In the genomic region with DNA sequence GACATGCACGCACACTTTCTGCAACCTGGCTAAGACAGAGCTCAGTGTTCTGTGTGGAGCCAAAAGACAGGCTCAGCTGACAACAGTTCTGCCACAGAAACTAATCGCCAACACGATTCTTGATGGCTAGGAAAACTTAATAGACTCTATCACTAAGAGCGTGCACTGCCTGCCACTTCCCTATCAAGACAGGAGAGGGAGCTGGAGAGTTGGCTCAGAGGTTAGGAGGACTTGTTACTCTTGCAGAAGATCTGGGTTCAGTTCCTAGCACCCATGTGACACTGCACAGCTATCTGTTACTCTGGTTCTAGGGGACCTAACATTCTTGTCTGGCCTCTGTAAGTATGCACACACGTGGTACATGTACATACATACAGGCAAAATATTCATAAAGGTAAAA, we compare ENCODE assay signal across 8 mouse cellular contexts. TPM values are rescaled to one million over a fixed set of nuclear protein-coding genes. Genes with fewer than 3 reads are reported as not detected.
DNase-seq lines count a peak whose midpoint lies in the region; ATAC-seq and TF ChIP-seq lines count a peak whose summit lies in the region.
"Had no signal": no experiment of that assay in that cellular context is flagged by ENCODE, and none has a peak within 500 bp of the region (broad histone marks: within the 10 kb centered on the region; RNA-seq: fewer than 3 reads in every experiment).

No protein-coding gene starts in this region.

- DNase-seq in kidney, postnatal 10 days: peak; percentile 26
- no peak for DNase-seq in kidney, adult 11 months
- DNase-seq in CH12.LX (ENCODE audit: extremely low read depth) (peak; percentile 47), adipocyte (ENCODE audit: low spot score) (peak; percentile 24)
- DNase-seq in left cerebral cortex, adult 9 months (ENCODE audit: low spot score in 2 of 2): no peak
- DNase-seq in gastrocnemius, postnatal 36 days: no peak

- peaks cover 0 to 13% of the 10 kb centered on the region in 2 experiments; a peak in 1 of 4 replicates for H3K4me1 ChIP-seq in CH12.LX (ENCODE audit: control insufficient read depth in 1 of 2, insufficient read depth in 2 of 2)

- H3K4me3 ChIP-seq in CH12.LX (replicated peaks in 1 of 3; ENCODE audit: low read depth in 2 of 3, low read length in 2 of 3, poor library complexity in 1 of 3): no peak overlapping the region

- H3K27ac ChIP-seq in CH12.LX (ENCODE audit: insufficient read depth, low read depth): no peak overlapping the region

- peaks cover 77 to 90% of the 10 kb centered on the region in 2 experiments for H3K36me3 ChIP-seq in CH12.LX (replicated peaks in 1 of 2; ENCODE audit: control insufficient read depth in 1 of 2, insufficient read depth in 1 of 2, low read length in 1 of 2)

- H3K27me3 ChIP-seq in CH12.LX (replicated peaks): no peaks in the 10 kb centered on the region

- TF ChIP-seq CTCF in CH12.LX (conservative IDR thresholded peaks at IDR 0.05 in 1 of 2, IDR thresholded peaks at IDR 0.05 in 1 of 2; ENCODE audit: low read depth in 2 of 2, low read length in 2 of 2): peak; percentile 71 to 83

- peak; percentile 87 for ATAC-seq in megakaryocyte-erythroid progenitor cell, adult 5-6 weeks (replicated peaks; ENCODE audit: low FRiP score, low TSS enrichment, poor library complexity, severe bottlenecking)

- no peaks in the 10 kb centered on the region; the same call in 1 of the 2 replicates for H3K79me2 ChIP-seq in CH12.LX (replicated peaks; ENCODE audit: control insufficient read depth, extremely low read depth, insufficient read depth, poor library complexity, severe bottlenecking)

- intact Hi-C loops in gastrocnemius, postnatal 36 days (cut with DNase I): no loop called here

- in situ Hi-C loops in CH12.LX (cut with MboI; ENCODE audit: low pct_ligation_motif_present, low pct_unique_long_range_greater_than_20kb, low sequenced_read_pairs): no loop called here

- no peak overlapping the region for H3K9ac ChIP-seq in CH12.LX (ENCODE audit: insufficient read depth, low read depth)

- TF ChIP-seq RAD21 in CH12.LX (IDR thresholded peaks at IDR 0.05; ENCODE audit: low read depth, low read length): peak; percentile 59

- no peak for TF ChIP-seq POLR2A in CH12.LX (IDR thresholded peaks at IDR 0.05; ENCODE audit: low read depth, low read length)

- H3K9me3 ChIP-seq in CH12.LX (replicated peaks; ENCODE audit: low read length): no peaks in the 10 kb centered on the region

- dilution Hi-C loops in CH12.LX (cut with MboI; ENCODE audit: extremely low pct_ligation_motif_present, extremely low pct_unique_long_range_greater_than_20kb, low sequenced_read_pairs): no loop called here

- TF ChIP-seq EP300 in CH12.LX (IDR thresholded peaks at IDR 0.05; ENCODE audit: low read length): no peak

- H3K4me2 ChIP-seq in CH12.LX (ENCODE audit: insufficient read depth, low read depth, poor library complexity, severe bottlenecking): no peak overlapping the region

TF ChIP-seq in CH12.LX, 34 proteins besides CTCF, POLR2A, EP300 and RAD21:
- TF ChIP-seq SMC3 (IDR thresholded peaks at IDR 0.05; ENCODE audit: low read depth, low read length) (peak; percentile 42), MAZ (IDR thresholded peaks at IDR 0.05; ENCODE audit: low read depth, low read length) (no peak), HCFC1 (IDR thresholded peaks at IDR 0.05; ENCODE audit: low read depth, low read length) (no peak), MXI1 (IDR thresholded peaks at IDR 0.05; ENCODE audit: low read depth, low read length) (no peak), MYC (IDR thresholded peaks at IDR 0.05; ENCODE audit: low read depth, low read length) (no peak)

RNA-seq across cellular contexts. Expression of gene Prpsap2, which starts 10.3 kb away (rescaled TPM):
- total RNA-seq in CH12.LX (2012; rRNA removed) (67.5 and 69.3 TPM in 2 replicates), CH12.LX (2014; rRNA removed) (150 and 157 TPM in 2 replicates)
- 81.8 and 85.6 TPM in 2 replicates for polyA plus RNA-seq in CH12.LX (2012; ENCODE audit: insufficient read length, low read depth)
- total RNA-seq in megakaryocyte-erythroid progenitor cell, adult 5-6 weeks (2014; fragmentation: Nextera tagmentation): 17.9 and 27.7 TPM in 2 replicates
- 29.4 and 31.8 TPM in 2 replicates for total RNA-seq in megakaryocyte-erythroid progenitor cell, adult 5-6 weeks (2017)
- 1 to 10 TPM; 3.0 to 4.6 TPM for total RNA-seq in gastrocnemius, postnatal 36 days (2021)

RNA-seq across cellular contexts. Expression of gene Slc5a10, which starts 31.0 kb away (rescaled TPM):
- total RNA-seq in CH12.LX (2012; rRNA removed): 0.55 and 1.4 TPM in 2 replicates
- 0.61 and 0.70 TPM in 2 replicates for total RNA-seq in CH12.LX (2014; rRNA removed)
- polyA plus RNA-seq in CH12.LX (2012; ENCODE audit: insufficient read length, low read depth): 1.3 and 1.6 TPM in 2 replicates
- not detected in 2 replicates for total RNA-seq in megakaryocyte-erythroid progenitor cell, adult 5-6 weeks (2014; fragmentation: Nextera tagmentation)
- not detected in 2 replicates for total RNA-seq in megakaryocyte-erythroid progenitor cell, adult 5-6 weeks (2017)
- not detected for total RNA-seq in gastrocnemius, postnatal 36 days (2021)
- polyA plus RNA-seq: large intestine, adult 2 months had no signal

Comparison
In these comparisons a context has a peak if more than half of its experiments do, and no peak if none do; other contexts are left out.
1. DNase-seq: peak in kidney, postnatal 10 days (single experiment), CH12.LX (single experiment) and adipocyte (single experiment); none in kidney, adult 11 months (single experiment), left cerebral cortex, adult 9 months (0 of 2) and gastrocnemius, postnatal 36 days (0 of 2).